In genomic region chr9:120575748-120576661, GRCm38 (mm10) we compare ENCODE assay signal across 9 mouse cellular contexts. TPM values are rescaled to one million over a fixed set of nuclear protein-coding genes. Genes with fewer than 3 reads are reported as not detected.
DNase-seq lines count a peak whose midpoint lies in the region; ATAC-seq and TF ChIP-seq lines count a peak whose summit lies in the region.
"Had no signal": no experiment of that assay in that cellular context is flagged by ENCODE, and none has a peak within 500 bp of the region (broad histone marks: within the 10 kb centered on the region; RNA-seq: fewer than 3 reads in every experiment).

No protein-coding gene starts in this region.

- 61% methylated on average over 6 of the region's 6 CpGs for WGBS in kidney, embryonic 14.5 days
- 71% methylated on average over 6 of the region's 6 CpGs for WGBS in bone marrow, adult 2 months
- 62% methylated on average over 6 of the region's 6 CpGs for WGBS in hindbrain, postnatal 0 days
- WGBS in midbrain, embryonic 14.5 days: 65% methylated on average over 6 of the region's 6 CpGs

- no peaks in the 10 kb centered on the region for H3K27me3 ChIP-seq in kidney, embryonic 14.5 days (ENCODE audit: control insufficient read depth, insufficient read depth, low read length)
- no peaks in the 10 kb centered on the region for H3K27me3 ChIP-seq in hindbrain, postnatal 0 days (ENCODE audit: insufficient read depth, low read length)
- no peaks in the 10 kb centered on the region for H3K27me3 ChIP-seq in midbrain, embryonic 14.5 days (ENCODE audit: control insufficient read depth, insufficient read depth, low read length)
- H3K27me3 ChIP-seq: Patski had no signal

- H3K4me2 ChIP-seq in kidney, embryonic 14.5 days (replicated peaks; ENCODE audit: low read depth, low read length): peak overlapping the region; percentile 86; the same call in 1 of the 2 replicates
- peak overlapping the region; percentile 85 for H3K4me2 ChIP-seq in hindbrain, postnatal 0 days (ENCODE audit: low read depth, low read length)
- peak overlapping the region; percentile 94 for H3K4me2 ChIP-seq in midbrain, embryonic 14.5 days (ENCODE audit: low read length)

- no peak overlapping the region; the same call in 1 of the 2 replicates for H3K9ac ChIP-seq in kidney, embryonic 14.5 days (ENCODE audit: low read depth, low read length)
- H3K9ac ChIP-seq in hindbrain, postnatal 0 days (replicated peaks; ENCODE audit: low read length): no peak overlapping the region
- H3K9ac ChIP-seq in midbrain, embryonic 14.5 days (replicated peaks; ENCODE audit: low read length): no peak overlapping the region

- DNase-seq in kidney, adult 18-20 months: no peak
- no peak for DNase-seq in hindbrain, postnatal 0 days (ENCODE audit: low spot score)
- DNase-seq in midbrain, embryonic 14.5 days: peak; percentile 23
- DNase-seq in right cerebral cortex, adult 2 months (ENCODE audit: low spot score in 2 of 2): no peak
- no peak for DNase-seq in cerebellum, postnatal 4 days (ENCODE audit: low spot score in 2 of 2)
- no peak for DNase-seq in left cerebral cortex, postnatal 14 days (ENCODE audit: low spot score in 2 of 2)

- H3K4me3 ChIP-seq in kidney, embryonic 14.5 days (ENCODE audit: low read length): peak overlapping the region; percentile 80; the same call in 1 of the 2 replicates
- H3K4me3 ChIP-seq in bone marrow, adult 2 months (replicated peaks; ENCODE audit: control insufficient read depth, low read depth, low read length): no peak overlapping the region
- no peak overlapping the region for H3K4me3 ChIP-seq in hindbrain, postnatal 0 days (ENCODE audit: low read length)
- H3K4me3 ChIP-seq in midbrain, embryonic 14.5 days (replicated peaks; ENCODE audit: low read depth, low read length): no peak overlapping the region

- H3K27ac ChIP-seq in kidney, embryonic 14.5 days (ENCODE audit: low read depth, low read length): peak overlapping the region; percentile 26; the same call in 1 of the 2 replicates
- H3K27ac ChIP-seq in bone marrow, adult 2 months (ENCODE audit: control insufficient read depth, insufficient read depth, low read depth, low read length, poor library complexity): no peak overlapping the region
- no peak overlapping the region; the same call in 1 of the 2 replicates for H3K27ac ChIP-seq in hindbrain, postnatal 0 days
- H3K27ac ChIP-seq in midbrain, embryonic 14.5 days (replicated peaks; ENCODE audit: low read depth, low read length): 0 out of 2 replicates have a peak overlapping the region, but pooled peaks have one; percentile 2

- intact Hi-C loops in left cerebral cortex, postnatal 14 days (cut with DNase I): loop anchor here (5.0 kb wide), 1 partner anchor 144 kb away; no protein-coding TSS in a partner anchor

- no peaks in the 10 kb centered on the region for H3K9me3 ChIP-seq in kidney, embryonic 14.5 days (ENCODE audit: control insufficient read depth, low read length)
- no peaks in the 10 kb centered on the region for H3K9me3 ChIP-seq in hindbrain, postnatal 0 days (ENCODE audit: low read length)
- no peaks in the 10 kb centered on the region for H3K9me3 ChIP-seq in midbrain, embryonic 14.5 days (ENCODE audit: control insufficient read depth, low read length)

- no peak for TF ChIP-seq POLR2A in bone marrow, adult 2 months (IDR thresholded peaks at IDR 0.05; ENCODE audit: borderline replicate concordance, control insufficient read depth, low read depth, low read length)

- H3K36me3 ChIP-seq in kidney, embryonic 14.5 days (ENCODE audit: control insufficient read depth, insufficient read depth, low read length): peaks cover 39% of the 10 kb centered on the region
- H3K36me3 ChIP-seq in hindbrain, postnatal 0 days (ENCODE audit: insufficient read depth, low read length): peaks cover 15% of the 10 kb centered on the region; the same call in 1 of the 2 replicates
- peaks cover 34% of the 10 kb centered on the region for H3K36me3 ChIP-seq in midbrain, embryonic 14.5 days (ENCODE audit: control insufficient read depth, insufficient read depth, low read length)

- peaks cover 15% of the 10 kb centered on the region for H3K4me1 ChIP-seq in kidney, embryonic 14.5 days (ENCODE audit: control insufficient read depth, insufficient read depth, low read length)
- peaks cover 4% of the 10 kb centered on the region for H3K4me1 ChIP-seq in bone marrow, adult 2 months (ENCODE audit: control insufficient read depth, insufficient read depth, low read length)
- H3K4me1 ChIP-seq in hindbrain, postnatal 0 days (ENCODE audit: insufficient read depth, low read length): no peaks in the 10 kb centered on the region
- H3K4me1 ChIP-seq in midbrain, embryonic 14.5 days (ENCODE audit: control insufficient read depth, insufficient read depth, low read length): peaks cover 10% of the 10 kb centered on the region; the same call in 1 of the 2 replicates

- ATAC-seq in kidney, embryonic 14.5 days (ENCODE audit: low FRiP score, low TSS enrichment): no peak
- ATAC-seq in hindbrain, postnatal 0 days: no peak
- ATAC-seq in midbrain, embryonic 14.5 days (ENCODE audit: low FRiP score, low TSS enrichment): no peak

- TF ChIP-seq CTCF in bone marrow, adult 2 months (IDR thresholded peaks at IDR 0.05; ENCODE audit: control insufficient read depth, insufficient read depth, low read length): 0 out of 2 replicates have a peak, but pooled peaks have one; percentile 1
- TF ChIP-seq CTCF in hindbrain, postnatal 0 days (IDR thresholded peaks at IDR 0.05; ENCODE audit: low read depth): peak; percentile 50

RNA-seq across cellular contexts. Expression of gene Rpl14, which starts 4.8 kb away (rescaled TPM):
- polyA plus RNA-seq in kidney, embryonic 14.5 days (2014; fragmentation: Nextera tagmentation; extraction: Ambion mirVana): 1,099 and 1,259 TPM in 2 replicates
- 844 and 1,026 TPM in 2 replicates for polyA plus RNA-seq in bone marrow, adult 2 months (2011; ENCODE audit: insufficient read depth, insufficient read length, low replicate concordance, missing spikeins)
- total RNA-seq in hindbrain, postnatal 0 days (2014; rRNA removed): 137 and 147 TPM in 2 replicates
- 432 and 453 TPM in 2 replicates for polyA plus RNA-seq in hindbrain, postnatal 0 days (2015; fragmentation: Nextera tagmentation; extraction: Ambion mirVana)
- polyA plus RNA-seq in midbrain, embryonic 14.5 days (2014; fragmentation: Nextera tagmentation; extraction: Ambion mirVana): 523 and 525 TPM in 2 replicates
- total RNA-seq in left cerebral cortex, postnatal 14 days (2021): 100 to 1,000 TPM; 219 to 256 TPM

RNA-seq across cellular contexts. Expression of gene Entpd3, which starts 36.4 kb away (rescaled TPM):
- 0.50 and 1.7 TPM in 2 replicates for polyA plus RNA-seq in kidney, embryonic 14.5 days (2014; fragmentation: Nextera tagmentation; extraction: Ambion mirVana)
- polyA plus RNA-seq in bone marrow, adult 2 months (2011; ENCODE audit: insufficient read depth, insufficient read length, low replicate concordance, missing spikeins): 0.56 TPM in 1 of 2 replicates, not detected in the other
- 4.0 and 7.0 TPM in 2 replicates for total RNA-seq in hindbrain, postnatal 0 days (2014; rRNA removed)
- 3.7 and 4.4 TPM in 2 replicates for polyA plus RNA-seq in hindbrain, postnatal 0 days (2015; fragmentation: Nextera tagmentation; extraction: Ambion mirVana)
- polyA plus RNA-seq in midbrain, embryonic 14.5 days (2014; fragmentation: Nextera tagmentation; extraction: Ambion mirVana): 2.5 and 3.1 TPM in 2 replicates
- 1 to 10 TPM; 3.1 to 4.7 TPM for total RNA-seq in left cerebral cortex, postnatal 14 days (2021)
- polyA plus RNA-seq: Patski had no signal

Comparison
In these comparisons a context has a peak if more than half of its experiments do, and no peak if none do; other contexts are left out.
1. H3K27ac ChIP-seq: peak in kidney, embryonic 14.5 days (single experiment) and midbrain, embryonic 14.5 days (single experiment); none in bone marrow, adult 2 months (single experiment) and hindbrain, postnatal 0 days (single experiment).
2. Peak in every context shown above with its lines, with median percentiles within 50 percentile points of each other: H3K4me2 ChIP-seq.